Mouse (Mus musculus): ENCODE results near the gene Slit1. TPM values are rescaled to one million over a fixed set of nuclear protein-coding genes. Genes with fewer than 3 reads are reported as not detected.

Slit1 gene
- polyA plus RNA-seq, 1 experiment from 2014 or later: 2.3 TPM

- Histone ChIP-seq H3K4me3 (no peak overlapping the region), H3K9me3 (no peaks in the 10 kb centered on the region), H3K36me3 (replicated peaks) (no peaks in the 10 kb centered on the region), H3K27ac (replicated peaks) (no peak overlapping the region), H3K4me1 (peaks cover 11% of the 10 kb centered on the region), H3K27me3 (replicated peaks; ENCODE audit: low read depth, poor library complexity, severe bottlenecking) (no peaks in the 10 kb centered on the region)
- no peak for DNase-seq (ENCODE audit: low spot score)
- WGBS: 77% methylated on average over 2 of the region's 2 CpGs
Observed at GRCm38 (mm10) chr19:41568791-41569190, 174.7 kb downstream of the Slit1 start.

- Histone ChIP-seq H3K4me1 (peaks cover 16% of the 10 kb centered on the region), H3K4me3 (no peak overlapping the region), H3K36me3 (replicated peaks) (peaks cover 39% of the 10 kb centered on the region), H3K27me3 (replicated peaks; ENCODE audit: low read depth, poor library complexity, severe bottlenecking) (no peaks in the 10 kb centered on the region), H3K27ac (replicated peaks) (no peak overlapping the region), H3K9me3 (no peaks in the 10 kb centered on the region)
- no peak for DNase-seq (ENCODE audit: low spot score)
- 80% methylated on average over 3 of the region's 3 CpGs for WGBS
Observed at GRCm38 (mm10) chr19:41560856-41561255, 182.6 kb downstream of the Slit1 start.

GRCm38 (mm10) chr19:41558891-41559486 is 184.5 kb downstream of the Slit1 start:
- Histone ChIP-seq H3K4me1 (peaks cover 16% of the 10 kb centered on the region), H3K9me3 (no peaks in the 10 kb centered on the region), H3K27me3 (replicated peaks; ENCODE audit: low read depth, poor library complexity, severe bottlenecking) (no peaks in the 10 kb centered on the region), H3K27ac (replicated peaks) (no peak overlapping the region), H3K36me3 (replicated peaks) (peaks cover 46% of the 10 kb centered on the region), H3K4me3 (no peak overlapping the region)
- WGBS: 89% methylated on average over 9 of the region's 9 CpGs
- DNase-seq (ENCODE audit: low spot score): no peak

GRCm38 (mm10) chr19:41557491-41557890 is 186.0 kb downstream of the Slit1 start:
- Histone ChIP-seq H3K36me3 (replicated peaks) (peaks cover 60% of the 10 kb centered on the region), H3K27ac (replicated peaks) (no peak overlapping the region), H3K4me3 (no peak overlapping the region), H3K9me3 (no peaks in the 10 kb centered on the region), H3K4me1 (peaks cover 8% of the 10 kb centered on the region; the same call in 1 of the 2 replicates), H3K27me3 (replicated peaks; ENCODE audit: low read depth, poor library complexity, severe bottlenecking) (no peaks in the 10 kb centered on the region)
- 90% methylated on average over 4 of the region's 4 CpGs for WGBS
- DNase-seq (ENCODE audit: low spot score): no peak

- H3K9me3 ChIP-seq: no peaks in the 10 kb centered on the region
- H3K27ac ChIP-seq (replicated peaks): no peak overlapping the region
- H3K4me1 ChIP-seq: peaks cover 8% of the 10 kb centered on the region; the same call in 1 of the 2 replicates
- H3K4me3 ChIP-seq: no peak overlapping the region
- H3K36me3 ChIP-seq (replicated peaks): peaks cover 62% of the 10 kb centered on the region
- no peaks in the 10 kb centered on the region for H3K27me3 ChIP-seq (replicated peaks; ENCODE audit: low read depth, poor library complexity, severe bottlenecking)
- 85% methylated on average over 4 of the region's 4 CpGs for WGBS
- no peak for DNase-seq (ENCODE audit: low spot score)
Observed at GRCm38 (mm10) chr19:41556981-41557380, 186.5 kb downstream of the Slit1 start.

Small RNA genes lying within 50 kb of the gene (microRNA-seq; reads per million reads assigned to microRNA genes)
- gene Mir8091: not detected

Other genes starting within 250 kb of the Slit1 start
- 3.2 and 3.6 TPM in 2 replicates for gene Gm340, start 161.3 kb downstream of the Slit1 start, polyA plus RNA-seq (2016; fragmentation: Nextera tagmentation; extraction: Ambion mirVana)
- gene Arhgap19, start 58.4 kb upstream of the Slit1 start, polyA plus RNA-seq (2016; fragmentation: Nextera tagmentation; extraction: Ambion mirVana): 45.2 and 46.2 TPM in 2 replicates
- 9.1 and 9.2 TPM in 2 replicates for gene Frat1, start 86.3 kb upstream of the Slit1 start, polyA plus RNA-seq (2016; fragmentation: Nextera tagmentation; extraction: Ambion mirVana)
- gene Frat2, start 104.5 kb upstream of the Slit1 start, polyA plus RNA-seq (2016; fragmentation: Nextera tagmentation; extraction: Ambion mirVana): 3.8 and 4.3 TPM in 2 replicates
- gene Rrp12, start 152.5 kb upstream of the Slit1 start, polyA plus RNA-seq (2016; fragmentation: Nextera tagmentation; extraction: Ambion mirVana): 36.3 and 38.9 TPM in 2 replicates
- gene Pgam1, start 168.3 kb upstream of the Slit1 start, polyA plus RNA-seq (2016; fragmentation: Nextera tagmentation; extraction: Ambion mirVana): 1,003 and 1,124 TPM in 2 replicates
- gene Exosc1, start 189.8 kb upstream of the Slit1 start, polyA plus RNA-seq (2016; fragmentation: Nextera tagmentation; extraction: Ambion mirVana): 94.3 and 96.8 TPM in 2 replicates
- 85.4 and 85.7 TPM in 2 replicates for gene Zdhhc16, start 189.8 kb upstream of the Slit1 start, polyA plus RNA-seq (2016; fragmentation: Nextera tagmentation; extraction: Ambion mirVana)
- gene Mms19, start 237.5 kb upstream of the Slit1 start, polyA plus RNA-seq (2016; fragmentation: Nextera tagmentation; extraction: Ambion mirVana): 43.1 and 45.0 TPM in 2 replicates
- 13.2 and 13.5 TPM in 2 replicates for gene Ubtd1, start 238.1 kb upstream of the Slit1 start, polyA plus RNA-seq (2016; fragmentation: Nextera tagmentation; extraction: Ambion mirVana)

All from embryonic facial prominence, embryonic 10.5 days (tissue).